Mouse (Mus musculus): ENCODE measurements around the gene Ankrd44. TPM values are rescaled to one million over a fixed set of nuclear protein-coding genes. Genes with fewer than 3 reads are reported as not detected.
"Not testable (repeated sequence)": the region's sequence is repeated elsewhere in the genome, so short reads cannot be mapped to it uniquely, and the experiment has no call there.

Ankrd44 gene
- polyA plus RNA-seq, 1 experiment, result 4.6 TPM

DNA sequence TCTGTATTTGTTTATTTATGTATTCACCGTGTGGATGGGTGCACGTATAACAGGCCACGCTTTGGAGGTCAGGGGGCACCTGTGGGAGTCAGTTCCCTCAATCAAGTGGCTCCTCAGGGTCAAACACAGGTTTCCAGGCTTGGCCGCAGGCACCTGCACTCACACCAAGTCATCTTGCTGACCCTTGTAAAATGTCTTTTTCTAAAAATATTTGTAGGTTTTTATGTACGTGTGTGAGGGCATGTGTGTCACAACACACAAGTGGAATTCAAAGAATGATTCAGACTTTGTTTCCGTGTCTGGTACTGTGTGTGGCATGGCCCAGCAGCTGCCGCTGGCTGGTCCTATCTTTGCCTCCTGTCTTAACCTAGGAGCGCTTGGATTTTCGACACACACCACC lies 35.5 kb upstream of the Ankrd44 start:
- no peak overlapping the region for H3ac ChIP-seq (ENCODE audit: control insufficient read depth, insufficient read length)
- no peaks in the 10 kb centered on the region for H3K79me2 ChIP-seq (ENCODE audit: control insufficient read depth, insufficient read depth)
- TF ChIP-seq REST (IDR thresholded peaks at IDR 0.05; ENCODE audit: insufficient read depth, insufficient read length) (no peak), TCF3 (IDR thresholded peaks at IDR 0.05; ENCODE audit: insufficient read length, low read depth) (no peak), SRF (IDR thresholded peaks at IDR 0.05; ENCODE audit: control insufficient read depth, insufficient read length, low read depth) (no peak), POLR2AphosphoS2 (IDR thresholded peaks at IDR 0.05; ENCODE audit: insufficient read length, low read depth) (no peak), MYOG (IDR thresholded peaks at IDR 0.05; ENCODE audit: control insufficient read depth in 1 of 3, insufficient read depth in 1 of 3, insufficient read length in 2 of 3, low read depth in 2 of 3) (no peak), USF1 (IDR thresholded peaks at IDR 0.05; ENCODE audit: low read depth) (no peak), TCF12 (IDR thresholded peaks at IDR 0.05; ENCODE audit: insufficient read depth, poor library complexity, severe bottlenecking) (no peak), CEBPB (IDR thresholded peaks at IDR 0.05; ENCODE audit: insufficient read depth, poor library complexity, severe bottlenecking) (no peak), MYOD1 (IDR thresholded peaks at IDR 0.05; ENCODE audit: control insufficient read depth in 1 of 3, insufficient read length in 2 of 3, low read depth in 2 of 3) (no peak), MAX (IDR thresholded peaks at IDR 0.05; ENCODE audit: low read depth) (no peak), POLR2A (IDR thresholded peaks at IDR 0.05; ENCODE audit: insufficient read length, low read depth) (no peak), E2F4 (IDR thresholded peaks at IDR 0.05; ENCODE audit: insufficient read depth) (no peak)
- no peaks in the 10 kb centered on the region for H3K36me3 ChIP-seq (ENCODE audit: control insufficient read depth, insufficient read depth)
- no peaks in the 10 kb centered on the region for H3K27me3 ChIP-seq (ENCODE audit: control insufficient read depth, insufficient read depth, insufficient read length)
- no peak overlapping the region for H3K4me2 ChIP-seq (ENCODE audit: low read depth)
- H3K4me3 ChIP-seq, result no peak overlapping the region

DNA sequence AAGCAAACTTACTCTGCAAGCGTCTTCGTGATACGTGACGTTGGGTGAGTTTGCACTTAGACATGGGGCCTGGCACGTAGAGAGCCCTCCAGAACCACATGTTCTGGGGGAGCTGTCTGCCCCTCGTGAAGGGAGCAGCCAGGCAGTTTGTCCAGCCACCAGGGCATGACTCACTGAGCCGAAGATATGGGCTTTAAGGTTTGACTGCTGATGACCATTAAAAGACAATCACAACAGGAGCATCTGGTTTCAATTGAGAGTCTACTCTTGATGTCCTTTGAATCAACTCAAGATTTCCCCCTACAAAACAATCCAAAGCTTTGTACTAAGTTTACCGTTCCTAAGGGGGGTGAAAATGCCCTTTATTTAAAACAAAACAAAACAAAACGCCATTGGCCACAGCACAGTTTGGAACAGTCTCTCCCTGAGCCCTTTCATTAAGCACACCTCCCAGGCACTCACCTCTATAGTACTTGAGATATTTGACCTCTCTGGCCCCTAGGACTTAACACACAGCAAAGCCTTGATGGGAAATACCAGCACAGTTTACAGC lies 34.5 kb upstream of the Ankrd44 start:
- no peak overlapping the region for H3K4me2 ChIP-seq (ENCODE audit: low read depth)
- no peak overlapping the region for H3ac ChIP-seq (ENCODE audit: control insufficient read depth, insufficient read length)
- no peak overlapping the region for H3K4me3 ChIP-seq
- TF ChIP-seq TCF12 (IDR thresholded peaks at IDR 0.05; ENCODE audit: insufficient read depth, poor library complexity, severe bottlenecking), result no peak
- no peak for TF ChIP-seq USF1 (IDR thresholded peaks at IDR 0.05; ENCODE audit: low read depth)
- no peak for TF ChIP-seq MAX (IDR thresholded peaks at IDR 0.05; ENCODE audit: low read depth)
- no peak for TF ChIP-seq REST (IDR thresholded peaks at IDR 0.05; ENCODE audit: insufficient read depth, insufficient read length)
- TF ChIP-seq POLR2AphosphoS2 (IDR thresholded peaks at IDR 0.05; ENCODE audit: insufficient read length, low read depth), result no peak
- no peak for TF ChIP-seq SRF (IDR thresholded peaks at IDR 0.05; ENCODE audit: control insufficient read depth, insufficient read length, low read depth)
- TF ChIP-seq MYOG (IDR thresholded peaks at IDR 0.05; ENCODE audit: control insufficient read depth in 1 of 3, insufficient read depth in 1 of 3, insufficient read length in 2 of 3, low read depth in 2 of 3), result no peak
- no peak for TF ChIP-seq TCF3 (IDR thresholded peaks at IDR 0.05; ENCODE audit: insufficient read length, low read depth)
- no peak for TF ChIP-seq POLR2A (IDR thresholded peaks at IDR 0.05; ENCODE audit: insufficient read length, low read depth)
- TF ChIP-seq CEBPB (IDR thresholded peaks at IDR 0.05; ENCODE audit: insufficient read depth, poor library complexity, severe bottlenecking), result no peak
- no peak for TF ChIP-seq E2F4 (IDR thresholded peaks at IDR 0.05; ENCODE audit: insufficient read depth)
- TF ChIP-seq MYOD1 (IDR thresholded peaks at IDR 0.05; ENCODE audit: control insufficient read depth in 1 of 3, insufficient read length in 2 of 3, low read depth in 2 of 3), result no peak
- no peaks in the 10 kb centered on the region for H3K36me3 ChIP-seq (ENCODE audit: control insufficient read depth, insufficient read depth)
- no peaks in the 10 kb centered on the region for H3K79me2 ChIP-seq (ENCODE audit: control insufficient read depth, insufficient read depth)
- no peaks in the 10 kb centered on the region for H3K27me3 ChIP-seq (ENCODE audit: control insufficient read depth, insufficient read depth, insufficient read length)

- H3ac ChIP-seq (ENCODE audit: control insufficient read depth, insufficient read length), result no peak overlapping the region
- H3K27me3 ChIP-seq (ENCODE audit: control insufficient read depth, insufficient read depth, insufficient read length), result no peaks in the 10 kb centered on the region
- TF ChIP-seq MYOD1 (IDR thresholded peaks at IDR 0.05; ENCODE audit: control insufficient read depth in 1 of 3, insufficient read length in 2 of 3, low read depth in 2 of 3) (no peak), POLR2A (IDR thresholded peaks at IDR 0.05; ENCODE audit: insufficient read length, low read depth) (no peak), TCF12 (IDR thresholded peaks at IDR 0.05; ENCODE audit: insufficient read depth, poor library complexity, severe bottlenecking) (no peak), POLR2AphosphoS2 (IDR thresholded peaks at IDR 0.05; ENCODE audit: insufficient read length, low read depth) (no peak), SRF (IDR thresholded peaks at IDR 0.05; ENCODE audit: control insufficient read depth, insufficient read length, low read depth) (no peak), MYOG (IDR thresholded peaks at IDR 0.05; ENCODE audit: control insufficient read depth in 1 of 3, insufficient read depth in 1 of 3, insufficient read length in 2 of 3, low read depth in 2 of 3) (no peak), REST (IDR thresholded peaks at IDR 0.05; ENCODE audit: insufficient read depth, insufficient read length) (no peak), TCF3 (IDR thresholded peaks at IDR 0.05; ENCODE audit: insufficient read length, low read depth) (no peak), USF1 (IDR thresholded peaks at IDR 0.05; ENCODE audit: low read depth) (no peak), CEBPB (IDR thresholded peaks at IDR 0.05; ENCODE audit: insufficient read depth, poor library complexity, severe bottlenecking) (no peak), MAX (IDR thresholded peaks at IDR 0.05; ENCODE audit: low read depth) (no peak), E2F4 (IDR thresholded peaks at IDR 0.05; ENCODE audit: insufficient read depth) (no peak)
- H3K4me2 ChIP-seq (ENCODE audit: low read depth), result no peak overlapping the region
- no peaks in the 10 kb centered on the region for H3K36me3 ChIP-seq (ENCODE audit: control insufficient read depth, insufficient read depth)
- no peak overlapping the region for H3K4me3 ChIP-seq
- H3K79me2 ChIP-seq (ENCODE audit: control insufficient read depth, insufficient read depth), result no peaks in the 10 kb centered on the region
These were observed 32.3 kb upstream of the Ankrd44 start for GRCm38 (mm10) chr1:54958525-54958924.

- not testable (repeated sequence) for H3K36me3 ChIP-seq (ENCODE audit: control insufficient read depth, insufficient read depth); H3ac ChIP-seq (ENCODE audit: control insufficient read depth, insufficient read length); H3K79me2 ChIP-seq (ENCODE audit: control insufficient read depth, insufficient read depth); H3K4me2 ChIP-seq (ENCODE audit: low read depth); H3K4me3 ChIP-seq; H3K27me3 ChIP-seq (ENCODE audit: control insufficient read depth, insufficient read depth, insufficient read length)
- TF ChIP-seq MYOG (IDR thresholded peaks at IDR 0.05; ENCODE audit: control insufficient read depth in 1 of 3, insufficient read depth in 1 of 3, insufficient read length in 2 of 3, low read depth in 2 of 3), result peak in 2 of 3 experiments; percentile 51 to 64
- peak in 2 of 3 experiments; percentile 69 to 80 for TF ChIP-seq MYOD1 (IDR thresholded peaks at IDR 0.05; ENCODE audit: control insufficient read depth in 1 of 3, insufficient read length in 2 of 3, low read depth in 2 of 3)
- peak; percentile 15 for TF ChIP-seq TCF12 (IDR thresholded peaks at IDR 0.05; ENCODE audit: insufficient read depth, poor library complexity, severe bottlenecking)
- peak; percentile 10 for TF ChIP-seq TCF3 (IDR thresholded peaks at IDR 0.05; ENCODE audit: insufficient read length, low read depth)
These were observed 30.8 kb upstream of the Ankrd44 start for GRCm38 (mm10) chr1:54956995-54957394.

All from myocyte (in vitro differentiated cells).